Mouse (Mus musculus): ENCODE data around the gene Atoh7.
"Not testable (repeated sequence)": the region's sequence is repeated elsewhere in the genome, so short reads cannot be mapped to it uniquely, and the experiment has no call there.

The Atoh7 gene

GRCm38 (mm10) chr10:63099521-63099920 lies at the start of gene Atoh7:
Gene Atoh7 (plus strand): TSS chr10:63099651.
- no peak for DNase-seq (ENCODE audit: low spot score in 2 of 2)

GRCm38 (mm10) chr10:63051267-63051666 lies 48.2 kb upstream of the Atoh7 start:
- DNase-seq (ENCODE audit: low spot score in 2 of 2), result no peak

GRCm38 (mm10) chr10:63052011-63052410 lies 47.4 kb upstream of the Atoh7 start:
- DNase-seq (ENCODE audit: low spot score in 2 of 2), result no peak

GRCm38 (mm10) chr10:63053007-63053406 lies 46.4 kb upstream of the Atoh7 start:
- DNase-seq (ENCODE audit: low spot score in 2 of 2), result peak; percentile 33 to 39

- not testable (repeated sequence) for DNase-seq (ENCODE audit: low spot score in 2 of 2)
Measured at GRCm38 (mm10) chr10:63054071-63054470, 45.4 kb upstream of the Atoh7 start.

- DNase-seq (ENCODE audit: low spot score in 2 of 2), result no peak
Measured at GRCm38 (mm10) chr10:63054586-63054985, 44.9 kb upstream of the Atoh7 start.

GRCm38 (mm10) chr10:63056966-63057750 lies 42.3 kb upstream of the Atoh7 start:
- no peak for DNase-seq (ENCODE audit: low spot score in 2 of 2)

- no peak for DNase-seq (ENCODE audit: low spot score in 2 of 2)
Measured at GRCm38 (mm10) chr10:63059862-63060261, 39.6 kb upstream of the Atoh7 start, which contains the start of gene Pbld1. Gene Pbld1 (plus strand): TSS chr10:63060162.

- peak; percentile 57 to 66 for DNase-seq (ENCODE audit: low spot score in 2 of 2)
Measured at GRCm38 (mm10) chr10:63060406-63060805, 39.0 kb upstream of the Atoh7 start.

GRCm38 (mm10) chr10:63061266-63061665 lies 38.2 kb upstream of the Atoh7 start:
- DNase-seq (ENCODE audit: low spot score in 2 of 2), result no peak

- no peak for DNase-seq (ENCODE audit: low spot score in 2 of 2)
Measured at GRCm38 (mm10) chr10:63062696-63063095, 36.8 kb upstream of the Atoh7 start.

- no peak for DNase-seq (ENCODE audit: low spot score in 2 of 2)
Measured at GRCm38 (mm10) chr10:63063365-63063764, 36.1 kb upstream of the Atoh7 start.

GRCm38 (mm10) chr10:63064516-63064915 lies 34.9 kb upstream of the Atoh7 start:
- DNase-seq (ENCODE audit: low spot score in 2 of 2), result no peak

GRCm38 (mm10) chr10:63065561-63065960 lies 33.9 kb upstream of the Atoh7 start:
- DNase-seq (ENCODE audit: low spot score in 2 of 2), result no peak

- DNase-seq (ENCODE audit: low spot score in 2 of 2), result peak; percentile 61
Measured at GRCm38 (mm10) chr10:63065988-63066387, 33.5 kb upstream of the Atoh7 start.

GRCm38 (mm10) chr10:63086304-63086703 lies 13.1 kb upstream of the Atoh7 start:
- no peak for DNase-seq (ENCODE audit: low spot score in 2 of 2)

- no peak for DNase-seq (ENCODE audit: low spot score in 2 of 2)
Measured at GRCm38 (mm10) chr10:63089103-63089757, 10.2 kb upstream of the Atoh7 start.

GRCm38 (mm10) chr10:63089758-63090571 lies 9.5 kb upstream of the Atoh7 start:
- DNase-seq (ENCODE audit: low spot score in 2 of 2), result no peak

- no peak for DNase-seq (ENCODE audit: low spot score in 2 of 2)
Measured at GRCm38 (mm10) chr10:63091915-63092314, 7.5 kb upstream of the Atoh7 start.

GRCm38 (mm10) chr10:63092616-63093550 lies 6.6 kb upstream of the Atoh7 start:
- DNase-seq (ENCODE audit: low spot score in 2 of 2), result no peak

- no peak for DNase-seq (ENCODE audit: low spot score in 2 of 2)
Measured at GRCm38 (mm10) chr10:63096757-63097156, 2.7 kb upstream of the Atoh7 start.
